Mouse (Mus musculus): ENCODE measurements around the gene Vmn1r32.

Vmn1r32 gene

GRCm38 (mm10) chr6:66559996-66560395 lies at the start of gene Vmn1r32:
Vmn1r32 (minus strand) TSS chr6:66560096.
- no peak for DNase-seq (ENCODE audit: low spot score)

- no peak for DNase-seq (ENCODE audit: low spot score)
Observed at GRCm38 (mm10) chr6:66595804-66596203, 35.9 kb upstream of the Vmn1r32 start.

GRCm38 (mm10) chr6:66535966-66536365 lies 23.9 kb downstream of the Vmn1r32 start:
- no peak for DNase-seq (ENCODE audit: low spot score)

- peak; percentile 95 for DNase-seq (ENCODE audit: low spot score)
Observed at GRCm38 (mm10) chr6:66535028-66535862, 24.7 kb downstream of the Vmn1r32 start, which contains the start of gene Mad2l1. Mad2l1 (plus strand) TSS chr6:66535390.

GRCm38 (mm10) chr6:66534366-66534941 lies 25.4 kb downstream of the Vmn1r32 start:
- DNase-seq (ENCODE audit: low spot score), result no peak

- DNase-seq (ENCODE audit: low spot score), result no peak
Observed at GRCm38 (mm10) chr6:66533241-66533640, 26.7 kb downstream of the Vmn1r32 start.

GRCm38 (mm10) chr6:66528386-66528785 lies 31.5 kb downstream of the Vmn1r32 start:
- DNase-seq (ENCODE audit: low spot score), result no peak

GRCm38 (mm10) chr6:66516368-66516767 lies 43.5 kb downstream of the Vmn1r32 start:
- DNase-seq (ENCODE audit: low spot score), result no peak

Data from ovary, postnatal 36 days (tissue).